Mouse (Mus musculus): ENCODE results near the gene Cd84. TPM values are rescaled to one million over a fixed set of nuclear protein-coding genes. Genes with fewer than 3 reads are reported as not detected.
"Not testable (repeated sequence)": the region's sequence is repeated elsewhere in the genome, so short reads cannot be mapped to it uniquely, and the experiment has no call there.

Cd84 gene
- 2.6 and 3.4 TPM in 2 replicates for total RNA-seq (2014; rRNA removed)
- polyA plus RNA-seq (2015; fragmentation: Nextera tagmentation; extraction: Ambion mirVana) = 1.8 and 2.3 TPM in 2 replicates

DNA sequence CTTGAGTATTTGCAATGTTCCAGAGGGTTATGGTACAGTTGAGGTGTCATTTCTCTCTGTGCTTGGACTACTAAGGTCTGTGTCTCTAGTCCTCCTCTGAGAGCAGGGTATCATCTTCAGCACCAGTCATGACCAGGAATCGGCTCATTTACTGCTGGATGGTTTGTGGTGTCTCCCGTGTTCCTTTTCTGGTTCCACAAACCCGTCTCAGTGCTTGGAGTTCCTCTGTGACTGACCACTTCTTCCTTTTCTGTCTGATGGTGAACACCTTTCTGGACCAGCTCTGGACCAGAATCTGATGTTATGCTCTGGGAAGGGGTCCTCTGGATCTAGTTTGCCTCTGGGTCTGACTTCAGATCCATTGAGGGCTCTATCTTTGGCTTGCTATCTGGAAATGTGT is at the start of gene Cd84:
Cd84 (plus strand) TSS at position 210 of the 400 bp plus-strand sequence.
- H3K36me3 ChIP-seq (ENCODE audit: insufficient read depth) = no peaks in the 10 kb centered on the region
- DNase-seq (no peak), ATAC-seq (no peak)
- no peaks in the 10 kb centered on the region for H3K4me1 ChIP-seq (ENCODE audit: insufficient read depth)
- WGBS = 85% methylated on average over 3 of the region's 3 CpGs
- no peaks in the 10 kb centered on the region for H3K9me3 ChIP-seq (ENCODE audit: low read length)
- no peak for TF ChIP-seq CTCF (IDR thresholded peaks at IDR 0.05; ENCODE audit: low read depth)
- H3K27me3 ChIP-seq (ENCODE audit: insufficient read depth, low read length) = no peaks in the 10 kb centered on the region
- no peak within 1 kb of the TSS for H3K9ac ChIP-seq
- H3K4me2 ChIP-seq (ENCODE audit: low read depth) = no peak within 1 kb of the TSS
- H3K27ac ChIP-seq (ENCODE audit: low read depth, low read length) = no peak within 1 kb of the TSS
- H3K4me3 ChIP-seq (ENCODE audit: low read depth, low read length) = no peak within 1 kb of the TSS

DNA sequence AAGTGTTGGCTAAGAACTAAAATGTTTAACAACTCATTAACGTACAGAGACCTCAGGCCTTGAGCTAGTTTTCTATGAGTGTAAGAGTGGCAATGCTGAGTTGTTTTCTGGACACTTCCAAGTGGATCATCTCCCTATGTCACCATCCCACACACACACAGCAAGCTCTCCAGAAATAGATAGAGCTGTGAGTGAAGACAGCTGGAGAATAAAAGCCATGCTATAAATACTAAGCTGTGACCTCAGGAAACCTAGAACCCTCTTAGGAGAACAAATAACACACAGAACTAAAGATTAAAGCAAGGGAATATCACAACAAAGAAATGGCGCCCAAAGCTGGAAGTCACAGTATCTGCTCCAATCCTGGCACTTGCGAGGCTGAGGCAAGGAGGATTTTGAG is 48.0 kb upstream of the Cd84 start:
- 87% methylated on average over 3 of the region's 3 CpGs for whole genome bisulfite sequencing
- TF ChIP-seq CTCF (IDR thresholded peaks at IDR 0.05; ENCODE audit: low read depth) = no peak
- Histone ChIP-seq H3K9me3 (ENCODE audit: low read length) (no peaks in the 10 kb centered on the region), H3K4me3 (ENCODE audit: low read depth, low read length) (no peak overlapping the region), H3K9ac (no peak overlapping the region), H3K4me2 (ENCODE audit: low read depth) (no peak overlapping the region), H3K36me3 (ENCODE audit: insufficient read depth) (no peaks in the 10 kb centered on the region), H3K27me3 (ENCODE audit: insufficient read depth, low read length) (no peaks in the 10 kb centered on the region), H3K4me1 (ENCODE audit: insufficient read depth) (no peaks in the 10 kb centered on the region), H3K27ac (ENCODE audit: low read depth, low read length) (no peak overlapping the region)
- ATAC-seq = no peak
- no peak for DNase-seq

- WGBS = 73% methylated on average over 2 of the region's 2 CpGs
- Histone ChIP-seq H3K27ac (ENCODE audit: low read depth, low read length) (no peak overlapping the region), H3K9ac (no peak overlapping the region), H3K36me3 (ENCODE audit: insufficient read depth) (no peaks in the 10 kb centered on the region), H3K4me1 (ENCODE audit: insufficient read depth) (no peaks in the 10 kb centered on the region), H3K9me3 (ENCODE audit: low read length) (no peaks in the 10 kb centered on the region), H3K27me3 (ENCODE audit: insufficient read depth, low read length) (no peaks in the 10 kb centered on the region), H3K4me2 (ENCODE audit: low read depth) (no peak overlapping the region), H3K4me3 (ENCODE audit: low read depth, low read length) (no peak overlapping the region)
- TF ChIP-seq CTCF (IDR thresholded peaks at IDR 0.05; ENCODE audit: low read depth) = no peak
- no peak for DNase-seq
- ATAC-seq = no peak
Observed at GRCm38 (mm10) chr1:171796185-171796584, 43.3 kb upstream of the Cd84 start.

GRCm38 (mm10) chr1:171797840-171798239 is 41.7 kb upstream of the Cd84 start:
- H3K4me3 ChIP-seq (ENCODE audit: low read depth, low read length) = no peak overlapping the region
- no peak for TF ChIP-seq CTCF (IDR thresholded peaks at IDR 0.05; ENCODE audit: low read depth)
- no peak overlapping the region for H3K4me2 ChIP-seq (ENCODE audit: low read depth)
- no peaks in the 10 kb centered on the region for H3K4me1 ChIP-seq (ENCODE audit: insufficient read depth)
- H3K9ac ChIP-seq = no peak overlapping the region
- ATAC-seq (no peak), DNase-seq (no peak)
- no peaks in the 10 kb centered on the region for H3K27me3 ChIP-seq (ENCODE audit: insufficient read depth, low read length)
- H3K36me3 ChIP-seq (ENCODE audit: insufficient read depth) = no peaks in the 10 kb centered on the region
- WGBS = 71% methylated on average over 1 of the region's 1 CpGs
- H3K9me3 ChIP-seq (ENCODE audit: low read length) = no peaks in the 10 kb centered on the region
- H3K27ac ChIP-seq (ENCODE audit: low read depth, low read length) = no peak overlapping the region

DNA sequence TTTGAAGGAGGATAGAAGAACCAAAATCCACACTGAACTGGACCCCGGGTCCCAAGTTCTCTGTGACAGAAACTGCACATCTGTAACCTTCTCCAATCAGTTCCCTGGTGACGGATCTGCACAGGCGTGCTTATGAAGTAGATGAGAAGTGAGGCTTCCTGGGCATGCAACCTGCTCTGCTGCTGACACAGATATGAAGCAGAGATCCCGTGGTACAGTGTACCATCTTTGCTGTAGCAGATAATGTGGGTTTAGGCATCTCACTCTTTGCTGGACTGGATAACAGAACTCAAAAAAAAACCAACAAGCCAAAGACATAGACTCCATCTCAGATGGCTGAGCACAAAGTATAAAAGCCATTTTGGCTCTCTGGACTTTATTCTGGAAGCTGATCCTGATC is 39.8 kb upstream of the Cd84 start:
- DNase-seq = no peak
- no peak overlapping the region for H3K27ac ChIP-seq (ENCODE audit: low read depth, low read length)
- H3K4me2 ChIP-seq (ENCODE audit: low read depth) = no peak overlapping the region
- H3K9ac ChIP-seq = no peak overlapping the region
- H3K4me1 ChIP-seq (ENCODE audit: insufficient read depth) = no peaks in the 10 kb centered on the region
- no peaks in the 10 kb centered on the region for H3K36me3 ChIP-seq (ENCODE audit: insufficient read depth)
- H3K9me3 ChIP-seq (ENCODE audit: low read length) = no peaks in the 10 kb centered on the region
- ATAC-seq = no peak
- WGBS = 85% methylated on average over 4 of the region's 4 CpGs
- no peaks in the 10 kb centered on the region for H3K27me3 ChIP-seq (ENCODE audit: insufficient read depth, low read length)
- no peak overlapping the region for H3K4me3 ChIP-seq (ENCODE audit: low read depth, low read length)
- TF ChIP-seq CTCF (IDR thresholded peaks at IDR 0.05; ENCODE audit: low read depth) = no peak

DNA sequence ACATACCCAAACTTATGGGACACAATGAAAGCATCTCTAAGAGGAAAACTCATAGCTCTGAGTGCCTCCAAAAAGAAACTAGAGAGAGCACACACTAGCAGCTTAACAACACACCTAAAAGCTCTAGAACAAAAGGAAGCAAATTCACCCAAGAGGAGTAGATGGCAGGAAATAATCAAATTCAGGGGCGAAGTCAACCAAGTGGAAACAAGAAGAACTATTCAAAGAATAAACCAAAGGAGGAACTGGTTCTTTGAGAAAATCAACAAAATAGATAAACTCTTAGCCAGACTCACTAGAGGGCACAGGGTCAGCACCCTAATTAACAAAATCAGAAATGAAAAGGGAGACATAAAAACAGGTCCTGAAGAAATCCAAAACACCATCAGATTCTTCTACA is 28.4 kb upstream of the Cd84 start:
- not testable (repeated sequence) for ATAC-seq; H3K4me1 ChIP-seq (ENCODE audit: insufficient read depth); H3K27ac ChIP-seq (ENCODE audit: low read depth, low read length); DNase-seq; H3K36me3 ChIP-seq (ENCODE audit: insufficient read depth); H3K9me3 ChIP-seq (ENCODE audit: low read length); H3K4me2 ChIP-seq (ENCODE audit: low read depth); H3K9ac ChIP-seq; H3K4me3 ChIP-seq (ENCODE audit: low read depth, low read length); H3K27me3 ChIP-seq (ENCODE audit: insufficient read depth, low read length)
- 94% methylated on average over 1 of the region's 1 CpGs for WGBS

GRCm38 (mm10) chr1:171815545-171816439 is 23.7 kb upstream of the Cd84 start:
- Histone ChIP-seq H3K9ac (no peak overlapping the region), H3K36me3 (ENCODE audit: insufficient read depth) (no peaks in the 10 kb centered on the region), H3K4me1 (ENCODE audit: insufficient read depth) (no peaks in the 10 kb centered on the region), H3K9me3 (ENCODE audit: low read length) (no peaks in the 10 kb centered on the region), H3K4me2 (ENCODE audit: low read depth) (no peak overlapping the region), H3K27me3 (ENCODE audit: insufficient read depth, low read length) (no peaks in the 10 kb centered on the region), H3K27ac (ENCODE audit: low read depth, low read length) (no peak overlapping the region), H3K4me3 (ENCODE audit: low read depth, low read length) (no peak overlapping the region)
- peak; percentile 99 for ATAC-seq
- TF ChIP-seq CTCF (IDR thresholded peaks at IDR 0.05; ENCODE audit: low read depth) = peak; percentile 95
- WGBS = 12% methylated on average over 8 of the region's 8 CpGs
- peak; percentile 84 for DNase-seq

Data from forebrain, postnatal 0 days (tissue).